Mouse (Mus musculus) heart, adult 9 months (tissue): ENCODE measurements around the gene Ctnnd2.
"Not testable (repeated sequence)": the region's sequence is repeated elsewhere in the genome, so short reads cannot be mapped to it uniquely, and the experiment has no call there.

Source experiments
- DNase-seq, 2 experiments: peaks; one replicate each; pipeline ENCODE4 v3.0.0; 2022; ENCODE audit warnings: low spot score in 2 of 2

The Ctnnd2 gene

DNA sequence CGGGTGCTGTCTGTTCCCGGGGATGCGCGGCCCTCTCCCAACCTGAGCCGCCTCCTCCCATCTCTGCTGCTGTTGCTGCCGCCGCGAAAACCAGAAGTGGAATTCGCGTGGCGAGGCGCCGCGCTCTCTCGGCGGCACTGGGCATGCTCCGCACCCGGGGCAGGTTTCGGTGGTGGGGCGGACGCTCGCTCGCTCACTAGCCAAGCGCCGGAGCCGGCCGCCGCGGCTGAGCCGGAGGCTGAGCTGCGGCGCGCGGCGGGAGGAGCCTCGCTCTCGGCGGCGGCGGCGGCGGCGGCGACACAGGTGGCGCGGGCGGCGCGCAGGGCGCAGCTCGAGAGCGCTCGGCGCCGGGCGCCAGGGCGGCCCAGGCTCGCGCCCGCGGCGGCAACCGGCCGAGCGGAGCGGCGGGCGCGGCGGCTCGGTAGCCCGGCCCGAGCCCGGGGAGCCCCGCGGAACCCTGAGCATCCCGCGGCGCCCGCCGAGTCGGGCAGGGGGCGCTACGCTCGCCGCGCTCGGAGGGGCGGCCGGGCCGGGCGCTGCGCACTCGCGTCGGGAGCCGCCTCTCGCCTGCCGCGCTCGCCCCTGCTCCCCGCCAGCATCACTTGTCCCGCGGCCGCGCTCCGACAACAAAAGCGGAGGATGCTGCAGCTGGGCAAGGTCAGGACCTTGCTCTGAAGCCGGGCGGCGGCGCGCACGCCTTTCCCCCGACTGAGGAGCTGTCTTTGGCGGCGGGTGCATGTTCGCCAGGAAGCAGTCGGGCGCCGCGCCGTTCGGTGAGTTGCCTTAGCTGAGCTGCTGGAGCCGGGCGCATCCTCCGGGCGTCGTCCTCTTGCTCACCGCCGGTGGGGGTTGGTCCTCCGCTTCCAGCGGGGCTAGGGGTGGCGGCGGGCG lies at the start of gene Ctnnd2:
Gene Ctnnd2 (plus strand): TSS at position 203 of the 891 bp plus-strand sequence.
- no peak for DNase-seq

DNA sequence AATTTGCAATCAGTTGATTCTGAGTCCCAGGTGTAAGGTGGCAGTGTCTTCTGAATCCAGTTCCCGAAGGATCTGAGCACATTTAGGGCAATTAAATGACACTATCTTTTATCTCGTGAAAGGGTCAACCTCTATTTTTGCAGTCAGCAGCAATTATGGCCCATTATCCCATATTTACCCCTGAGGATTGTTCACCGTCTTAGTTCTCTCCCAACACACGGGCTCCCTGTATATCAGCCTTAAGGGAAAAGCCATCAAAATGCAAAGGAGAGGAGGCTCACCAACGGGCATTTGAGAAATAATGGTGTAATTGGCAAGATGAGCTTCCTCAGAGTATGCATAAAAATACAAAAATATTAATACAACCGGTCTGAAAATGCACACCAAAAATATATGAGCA lies 41.7 kb upstream of the Ctnnd2 start:
- DNase-seq, result no peak

DNA sequence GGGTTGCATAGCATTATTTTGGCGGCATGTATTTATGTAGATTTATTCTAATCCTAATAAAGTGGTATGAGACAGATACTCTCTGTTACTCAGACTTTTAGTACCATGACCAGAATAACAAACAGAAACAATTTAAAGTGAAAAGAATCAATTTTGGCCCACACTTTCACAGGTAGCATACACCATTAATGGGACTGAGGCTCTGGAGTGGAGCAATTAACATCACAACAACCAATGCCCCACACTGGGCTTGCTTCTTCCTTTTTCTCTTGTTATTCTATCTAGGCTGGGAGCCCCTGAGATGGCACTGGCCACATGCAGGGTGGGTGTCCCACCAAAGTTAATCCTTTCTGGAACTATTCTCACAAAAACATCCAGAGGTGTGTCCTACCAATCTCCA lies 32.8 kb upstream of the Ctnnd2 start:
- not testable (repeated sequence) for DNase-seq

DNA sequence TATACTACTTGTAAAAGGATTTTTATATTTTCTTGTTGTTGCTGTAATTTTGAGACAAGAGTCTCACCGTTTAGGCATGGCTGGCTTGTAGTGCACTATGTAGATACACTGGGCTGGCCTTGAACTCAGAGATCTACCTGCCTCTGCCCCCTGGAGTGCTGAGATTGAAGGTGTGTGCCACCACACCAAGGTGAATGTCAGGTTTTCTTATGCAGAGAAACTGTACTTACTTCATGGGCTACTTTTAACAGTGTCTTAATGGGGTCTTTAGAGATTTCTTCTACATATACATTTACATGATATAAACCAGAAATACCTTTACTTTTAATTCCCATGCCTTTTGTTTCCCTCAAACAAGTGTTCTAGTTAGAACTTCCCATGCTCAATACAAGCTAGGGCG lies 27.0 kb upstream of the Ctnnd2 start:
- DNase-seq, result no peak

DNA sequence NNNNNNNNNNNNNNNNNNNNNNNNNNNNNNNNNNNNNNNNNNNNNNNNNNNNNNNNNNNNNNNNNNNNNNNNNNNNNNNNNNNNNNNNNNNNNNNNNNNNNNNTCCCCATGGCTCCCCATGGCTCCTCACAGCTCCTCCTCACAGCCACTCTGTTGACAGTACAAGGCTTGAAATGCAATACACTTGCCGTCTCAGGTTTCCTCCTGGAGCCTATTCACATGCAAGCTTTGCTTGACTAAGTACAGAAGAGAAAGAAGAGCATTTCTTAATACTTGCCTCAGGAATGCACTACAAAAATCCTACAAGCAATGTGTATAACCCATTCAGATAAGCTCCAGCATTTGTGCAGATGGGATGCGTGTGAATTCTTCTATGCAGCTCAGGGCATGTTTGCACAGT lies 20.2 kb upstream of the Ctnnd2 start:
- no peak for DNase-seq

DNA sequence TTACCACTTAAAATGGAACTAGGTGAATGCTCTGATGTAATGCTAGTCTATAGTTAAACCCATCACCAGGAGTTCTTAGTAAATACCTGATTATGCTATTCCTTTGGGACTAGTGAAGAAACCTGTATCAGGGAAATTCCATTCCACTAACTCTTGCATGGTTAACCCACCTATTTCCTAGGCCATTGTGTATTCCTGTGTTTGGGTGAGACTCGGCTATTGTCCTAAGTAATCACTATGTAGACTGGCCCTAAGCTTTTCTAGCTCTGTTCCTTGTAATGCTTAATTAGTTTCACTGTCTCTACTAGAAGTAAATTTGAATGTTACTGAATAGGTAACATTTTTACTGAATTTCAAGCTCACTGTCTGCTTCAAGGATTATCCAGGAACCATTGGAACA lies 14.4 kb upstream of the Ctnnd2 start:
- no peak for DNase-seq

DNA sequence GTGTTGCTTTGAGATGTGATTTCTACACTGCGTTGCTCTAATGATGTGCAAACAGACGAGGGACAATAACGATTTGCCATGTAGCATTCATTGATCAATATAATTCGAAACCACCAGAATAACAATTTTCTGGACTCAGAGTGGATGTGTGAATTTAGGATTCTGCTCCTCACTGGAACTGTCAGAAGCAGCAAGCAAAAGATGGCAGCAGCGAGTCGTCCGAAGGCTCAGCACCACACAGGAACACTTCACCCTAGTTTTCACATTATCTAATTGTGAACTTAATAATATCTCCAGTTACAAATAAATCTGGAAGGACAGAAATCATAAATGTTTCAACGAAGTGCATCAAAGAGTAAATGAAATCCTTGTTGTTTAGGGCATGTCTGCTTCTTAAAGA lies 2.4 kb upstream of the Ctnnd2 start:
- DNase-seq, result no peak

DNA sequence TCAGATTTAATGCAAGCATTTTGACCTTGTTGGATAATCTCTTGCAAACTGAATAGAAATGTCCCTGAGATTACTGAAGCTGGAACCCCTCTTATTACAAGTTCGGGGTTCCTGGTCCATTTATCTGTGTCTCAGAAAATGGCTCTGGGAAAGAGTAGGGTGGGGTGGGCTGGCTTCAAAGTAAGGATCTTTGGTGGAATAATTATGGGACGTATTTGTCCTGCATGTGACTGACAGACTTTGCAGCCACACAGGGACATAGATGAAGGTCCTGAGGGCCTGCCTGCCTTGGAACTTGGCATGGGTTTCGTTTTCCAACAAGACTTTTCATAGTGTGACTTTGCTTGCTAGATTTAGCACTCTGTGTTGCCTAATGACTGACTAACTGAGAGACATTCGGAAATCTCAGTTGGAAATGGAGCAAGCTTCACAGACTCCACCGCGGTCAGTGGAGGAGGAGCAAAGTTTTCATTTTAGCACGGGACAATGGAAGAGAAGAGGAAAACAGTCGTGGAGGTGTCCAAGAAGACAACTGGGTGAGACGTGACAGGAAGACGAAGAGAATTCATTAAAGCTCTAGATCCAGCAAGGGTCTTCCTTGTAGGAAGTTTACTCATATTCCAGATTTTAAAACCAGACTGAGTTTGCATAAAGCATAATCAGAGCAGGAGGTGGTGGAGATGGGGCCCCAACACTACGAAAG lies 749 bp upstream of the Ctnnd2 start:
- DNase-seq, result no peak

DNA sequence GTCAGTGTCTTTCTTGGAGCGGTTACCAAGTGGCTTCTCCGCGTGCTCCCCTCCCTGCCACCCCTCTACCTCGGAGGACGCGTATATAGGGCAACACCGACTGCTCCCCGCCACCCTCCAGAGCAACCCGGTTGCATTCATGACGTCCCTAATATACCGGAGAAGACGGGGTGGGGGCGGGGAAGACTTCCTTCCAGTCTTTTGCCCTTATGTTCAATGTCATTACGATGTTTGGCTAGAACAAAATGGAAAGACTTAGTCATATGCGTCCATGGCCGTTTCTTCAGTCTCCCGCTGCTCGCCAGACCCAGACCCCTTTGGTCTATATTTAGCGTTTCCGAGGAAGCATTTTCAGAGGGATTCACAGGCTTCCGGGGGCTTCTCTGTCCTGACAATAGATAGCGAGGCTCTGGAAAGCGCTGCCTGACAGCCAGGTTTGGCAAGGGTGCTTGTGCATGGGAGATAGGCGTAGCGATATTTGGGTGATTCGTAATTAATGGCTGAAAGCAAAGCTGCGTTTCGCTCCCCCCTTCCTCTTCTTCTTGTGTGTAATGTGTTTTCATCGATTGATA lies 1.1 kb downstream of the Ctnnd2 start:
- DNase-seq, result no peak

DNA sequence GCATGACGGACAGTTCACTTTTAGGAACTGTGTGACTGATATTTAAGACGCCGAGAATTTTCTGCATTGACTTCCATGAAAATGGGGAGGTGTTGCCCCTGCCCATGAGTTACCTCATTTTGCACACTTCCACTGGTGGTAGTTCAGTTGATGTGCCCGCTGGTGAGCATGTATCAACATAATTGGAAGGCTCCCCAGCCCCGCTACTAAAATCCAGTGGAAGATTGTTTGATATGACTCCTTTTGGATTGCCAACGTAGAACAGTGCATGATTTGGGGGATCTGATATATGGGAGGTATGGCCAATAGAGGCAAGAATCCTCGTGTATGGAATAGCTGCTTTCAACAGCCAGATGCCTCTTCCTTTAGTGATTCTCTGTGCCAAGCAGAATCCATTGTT lies 1.9 kb downstream of the Ctnnd2 start:
- no peak for DNase-seq

DNA sequence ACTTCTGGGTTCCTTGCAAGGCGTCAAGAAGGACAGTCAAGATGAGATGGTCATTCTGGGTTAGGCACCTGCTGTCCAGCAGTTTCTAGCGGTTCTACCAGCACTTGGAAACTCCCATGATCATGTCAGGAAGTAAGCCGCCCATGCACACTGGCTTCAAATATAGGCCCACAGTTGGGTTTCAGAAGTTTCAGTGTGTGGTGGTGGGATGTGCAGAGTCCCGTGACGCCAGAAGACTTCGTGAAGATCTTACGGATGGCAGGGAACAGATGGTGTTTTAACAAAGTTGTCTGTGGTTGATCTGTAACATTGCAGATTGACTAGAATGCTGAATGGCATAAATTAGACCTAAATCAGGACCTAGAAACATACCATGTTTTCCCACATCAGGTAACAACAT lies 11.6 kb downstream of the Ctnnd2 start:
- no peak for DNase-seq

DNA sequence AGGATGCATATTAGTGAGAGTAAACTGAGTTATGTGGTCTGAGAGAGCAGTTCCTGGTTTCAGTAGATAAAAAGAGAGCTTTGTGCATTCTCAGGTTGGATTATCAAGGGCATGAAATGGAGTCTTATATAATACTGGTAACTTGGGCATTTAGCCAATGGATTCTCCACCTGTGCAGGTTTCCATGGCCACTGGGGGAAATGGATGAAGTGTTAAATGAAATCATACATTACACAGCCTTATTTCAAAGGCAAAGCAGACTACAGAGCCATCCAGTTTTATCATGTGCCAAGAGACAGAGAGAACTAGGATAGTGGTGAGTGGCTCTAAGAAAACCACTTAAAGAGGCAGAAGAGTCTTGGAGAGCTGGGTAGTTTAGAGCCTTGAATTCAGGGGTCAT lies 18.5 kb downstream of the Ctnnd2 start:
- no peak for DNase-seq

DNA sequence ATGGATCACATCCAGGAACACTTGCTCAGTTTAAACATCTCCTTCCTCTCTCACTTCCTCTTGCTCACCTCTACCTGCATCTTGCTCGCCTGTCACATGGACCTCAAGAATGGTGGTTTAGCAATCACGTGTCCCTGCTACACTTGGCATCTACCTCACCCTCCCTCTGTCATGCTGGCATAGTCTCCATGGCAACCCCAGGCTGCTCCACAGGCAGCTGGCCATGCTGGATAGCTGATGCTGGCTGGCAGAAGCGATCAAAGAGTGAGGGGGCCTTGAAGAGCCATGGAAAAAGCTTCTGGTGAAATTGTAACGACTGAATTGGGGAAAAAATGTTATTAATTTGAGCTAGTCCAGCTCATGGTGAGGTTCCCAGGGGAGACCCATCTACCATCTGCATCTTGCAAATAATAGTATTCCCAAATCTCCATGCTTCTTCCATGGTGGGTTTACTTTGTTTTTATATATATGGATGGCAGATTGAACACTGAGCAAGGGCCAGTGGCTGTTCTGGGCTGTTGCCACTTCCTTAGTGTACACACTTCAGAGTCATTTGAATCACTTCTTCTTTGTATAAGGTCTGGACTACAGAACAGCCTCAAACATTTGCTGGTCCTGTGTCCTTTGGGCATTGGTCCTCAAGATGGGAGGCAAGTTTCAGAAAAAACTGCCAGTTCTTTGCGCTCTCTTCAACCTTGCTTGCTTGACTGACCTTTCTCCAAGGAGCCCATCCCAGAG lies 19.7 kb downstream of the Ctnnd2 start:
- no peak for DNase-seq

DNA sequence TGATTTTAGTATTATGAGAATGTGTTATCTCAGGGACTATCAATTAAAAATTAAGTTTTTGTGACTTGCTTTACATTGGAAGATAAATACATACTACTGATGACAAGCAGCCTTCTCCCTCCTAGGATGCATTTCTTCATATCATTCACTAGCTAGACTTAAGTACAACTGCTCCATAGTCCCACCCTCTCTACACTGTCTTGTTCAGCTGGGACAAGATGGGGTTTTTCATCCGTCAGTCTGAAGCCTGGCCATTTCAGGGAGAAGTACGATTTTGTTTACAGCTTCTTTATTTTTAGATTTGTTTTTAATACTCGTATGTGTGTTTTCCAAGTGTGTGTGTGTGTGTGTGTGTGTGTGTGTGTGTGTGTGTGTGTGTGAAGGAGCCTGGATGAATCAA lies 26.0 kb downstream of the Ctnnd2 start:
- no peak for DNase-seq

DNA sequence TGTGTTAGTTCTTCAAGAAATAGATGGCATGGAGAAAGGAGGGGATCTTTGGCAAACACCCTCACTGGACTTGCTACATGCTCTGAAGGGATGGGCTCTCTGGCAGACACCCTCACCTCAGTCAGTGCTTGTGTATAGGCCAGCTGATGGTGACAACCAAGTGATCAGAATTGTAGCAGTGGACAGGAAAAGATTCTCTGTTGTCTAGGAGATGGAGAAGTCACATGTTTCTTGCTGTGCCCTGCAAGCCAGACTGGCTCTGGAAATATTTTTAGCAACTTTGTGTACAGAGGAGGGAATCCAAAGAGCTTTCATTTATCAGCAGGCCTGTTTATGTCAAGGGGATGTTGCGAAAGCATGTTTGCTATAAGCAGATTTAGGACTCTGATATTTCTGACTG lies 27.4 kb downstream of the Ctnnd2 start:
- no peak for DNase-seq

DNA sequence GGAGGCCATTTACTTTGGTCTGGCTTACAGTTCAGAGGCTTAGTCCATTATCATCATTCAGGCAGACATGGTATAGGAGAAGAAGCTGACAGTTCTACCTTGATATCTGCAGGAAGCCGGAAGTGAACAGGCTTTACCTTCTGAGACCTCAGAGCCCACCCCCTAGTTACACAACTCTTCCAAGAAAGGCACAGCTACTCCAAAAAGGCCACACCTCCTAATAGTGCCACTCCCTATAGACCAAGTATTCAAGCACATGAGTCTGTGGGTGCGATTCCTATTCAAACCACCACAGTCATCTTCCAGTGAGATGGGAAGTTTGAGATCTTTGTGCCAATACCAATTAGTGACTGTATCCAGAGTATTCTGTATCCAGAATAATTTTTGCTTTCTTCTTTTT lies 28.8 kb downstream of the Ctnnd2 start:
- DNase-seq, result no peak

DNA sequence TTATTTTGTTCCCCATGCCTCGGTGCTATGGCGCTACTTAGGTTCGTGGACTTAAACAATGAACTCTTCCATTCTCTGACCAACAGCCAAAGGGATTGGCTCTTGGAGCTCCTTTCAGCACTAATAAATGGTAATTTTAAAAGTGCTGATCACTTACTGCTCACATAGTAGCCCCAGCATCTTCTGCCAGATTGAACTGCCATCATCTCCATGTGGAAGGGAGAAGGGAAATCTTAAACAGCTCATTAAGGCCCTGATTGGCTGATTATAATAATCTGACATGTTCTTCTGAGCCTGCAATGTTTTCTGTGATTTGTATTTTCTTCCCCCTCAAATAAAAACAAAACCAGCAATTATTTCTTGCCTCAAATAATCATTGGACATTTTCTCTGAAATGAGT lies 29.2 kb downstream of the Ctnnd2 start:
- no peak for DNase-seq

DNA sequence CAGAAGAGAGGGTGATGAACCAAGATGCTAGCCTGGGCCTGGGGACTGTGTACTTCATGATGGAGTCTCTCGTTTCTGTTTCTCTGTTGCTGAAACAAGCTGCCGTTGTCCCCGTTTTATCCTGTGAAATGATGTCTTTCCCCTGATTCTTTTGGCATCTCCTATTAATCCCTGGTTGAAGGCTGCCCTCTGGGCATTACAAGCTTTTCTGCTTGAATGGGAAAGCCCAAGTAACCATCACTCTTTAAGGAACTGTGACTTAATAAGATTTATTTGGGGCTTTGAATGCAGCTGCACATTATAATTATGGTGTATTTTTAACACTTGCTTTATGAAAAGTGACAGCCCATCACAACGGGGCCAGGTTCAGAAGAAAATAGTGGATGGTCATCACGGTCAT lies 40.4 kb downstream of the Ctnnd2 start:
- DNase-seq, result no peak

DNA sequence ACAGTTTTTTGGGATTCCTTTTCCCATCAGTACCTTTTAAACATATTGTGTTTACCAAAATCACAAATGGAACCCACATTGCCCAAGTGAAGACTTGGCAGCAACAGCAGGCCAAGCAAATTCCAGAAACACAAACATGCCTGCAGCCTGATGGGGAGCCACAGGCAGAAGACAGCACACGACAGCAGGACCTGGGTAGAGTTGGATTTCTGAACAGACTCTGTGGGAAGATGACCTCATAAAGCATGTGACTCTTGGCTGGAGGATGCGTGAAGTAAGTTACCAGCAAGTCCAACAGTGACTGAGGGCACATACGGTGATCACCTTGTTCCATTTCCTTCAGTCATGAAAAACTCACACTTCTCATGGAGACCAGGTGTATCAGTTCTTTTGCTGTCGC lies 43.5 kb downstream of the Ctnnd2 start:
- DNase-seq, result no peak

DNA sequence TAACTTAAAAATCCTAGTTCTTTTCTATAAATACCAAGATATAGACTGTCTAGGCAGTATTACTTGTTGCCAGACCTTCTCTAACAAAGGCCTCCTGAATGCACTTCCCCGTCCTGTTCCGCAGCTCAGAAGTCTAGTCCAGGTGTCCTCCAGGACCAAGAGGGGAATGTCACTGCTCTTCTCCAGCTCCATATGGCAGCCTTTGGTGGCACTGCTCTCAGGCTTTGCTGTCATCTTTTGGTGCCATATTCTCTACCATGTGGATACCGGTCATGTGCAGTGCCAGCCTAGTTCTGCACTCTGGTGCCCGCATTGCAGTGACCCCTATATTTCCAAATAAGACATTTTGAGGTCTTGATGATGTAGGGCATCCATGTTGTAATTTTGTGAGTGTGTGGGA lies 56.7 kb downstream of the Ctnnd2 start:
- DNase-seq, result no peak

DNA sequence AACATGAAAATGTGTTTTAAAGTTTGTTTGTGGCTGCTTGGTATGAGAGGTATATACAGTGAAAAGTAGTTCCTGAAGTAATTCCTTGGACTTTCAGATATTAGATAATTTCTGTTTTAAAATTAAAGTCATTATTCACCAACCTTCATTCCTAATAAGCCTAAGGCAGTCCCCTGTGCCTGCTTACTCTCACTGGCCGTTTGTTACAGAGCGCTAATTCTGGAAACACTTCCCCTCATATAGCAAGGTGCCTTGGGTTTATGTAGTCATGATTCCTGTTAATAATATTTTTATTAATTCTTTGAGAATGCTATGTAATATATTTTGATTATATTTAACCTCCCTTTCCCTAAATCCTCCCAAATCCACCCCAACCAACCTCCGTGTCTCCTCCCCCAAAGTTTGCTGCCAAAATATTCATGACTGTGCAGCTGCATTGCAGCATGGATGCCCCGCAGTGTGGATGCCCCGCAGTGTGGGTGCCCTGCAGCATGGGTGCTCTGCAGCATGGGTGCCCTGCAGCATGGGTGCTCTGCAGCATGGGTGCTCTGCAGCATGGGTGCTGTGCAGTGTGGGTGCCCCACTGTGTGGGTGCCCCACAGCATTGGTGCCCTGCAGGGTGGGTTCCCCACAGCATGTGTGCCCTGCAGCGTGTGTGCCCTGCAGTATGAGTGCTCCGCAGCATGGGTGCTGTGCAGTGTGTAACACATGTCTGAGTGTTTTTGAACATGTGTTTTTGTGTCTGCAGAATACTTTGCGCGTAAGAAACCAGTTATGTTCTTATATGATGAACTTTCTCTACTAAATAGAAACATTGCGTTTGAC lies 63.0 kb downstream of the Ctnnd2 start:
- no peak for DNase-seq
